ENCODE assay signal across 8 mouse cellular contexts in genomic region chr1:115684518-115685368, GRCm38 (mm10). TPM values are rescaled to one million over a fixed set of nuclear protein-coding genes. Genes with fewer than 3 reads are reported as not detected.
DNase-seq lines count a peak whose midpoint lies in the region; ATAC-seq lines count a peak whose summit lies in the region.
"Had no signal": no experiment of that assay in that cellular context is flagged by ENCODE, and none has a peak within 500 bp of the region (broad histone marks: within the 10 kb centered on the region; RNA-seq: fewer than 3 reads in every experiment).

TSS of gene Cntnap5a (plus strand) at chr1:115684756.

- no peaks in the 10 kb centered on the region for H3K36me3 ChIP-seq in neural tube, embryonic 12.5 days
- H3K36me3 ChIP-seq: embryonic facial prominence, embryonic 12.5 days had no signal

- peak within 1 kb of the TSS; percentile 45 for H3K9ac ChIP-seq in neural tube, embryonic 12.5 days
- H3K9ac ChIP-seq: embryonic facial prominence, embryonic 12.5 days had no signal

- peak within 1 kb of the TSS; percentile 55 for H3K4me2 ChIP-seq in neural tube, embryonic 12.5 days (replicated peaks)
- H3K4me2 ChIP-seq: embryonic facial prominence, embryonic 12.5 days had no signal

- H3K9me3 ChIP-seq in neural tube, embryonic 12.5 days = no peaks in the 10 kb centered on the region
- H3K9me3 ChIP-seq: embryonic facial prominence, embryonic 12.5 days had no signal

- intact Hi-C loops in left cerebral cortex, postnatal 36 days (cut with DNase I) = loop anchor here (5.0 kb wide), 1 partner anchor 1438 kb away; no protein-coding TSS in a partner anchor

- peak; percentile 25 to 47 for DNase-seq in adrenal gland, adult 18-20 months (ENCODE audit: low spot score in 2 of 2)
- peak; percentile 22 to 31 for DNase-seq in cerebellum, postnatal 36 days
- peak; percentile 65 for DNase-seq in gastrocnemius, postnatal 10 days
- peak; percentile 40 for DNase-seq in kidney, adult 18-20 months
- DNase-seq in left cerebral cortex, postnatal 36 days (ENCODE audit: low spot score in 2 of 2) = peak; percentile 63 to 64
- peak; percentile 54 for DNase-seq in urinary bladder, postnatal 14 days (ENCODE audit: low spot score)

- no peaks in the 10 kb centered on the region for H3K27me3 ChIP-seq in neural tube, embryonic 12.5 days (replicated peaks)
- H3K27me3 ChIP-seq: embryonic facial prominence, embryonic 12.5 days had no signal

- peak; percentile 76 for ATAC-seq in neural tube, embryonic 12.5 days (ENCODE audit: low FRiP score, low read depth)

- 10% methylated on average over 26 of the region's 26 CpGs for WGBS in neural tube, embryonic 12.5 days

- no peaks in the 10 kb centered on the region for H3K4me1 ChIP-seq in neural tube, embryonic 12.5 days
- H3K4me1 ChIP-seq: embryonic facial prominence, embryonic 12.5 days had no signal

- no peak within 1 kb of the TSS for H3K27ac ChIP-seq in neural tube, embryonic 12.5 days
- H3K27ac ChIP-seq: embryonic facial prominence, embryonic 12.5 days had no signal

- H3K4me3 ChIP-seq in neural tube, embryonic 12.5 days = peak within 1 kb of the TSS; percentile 36
- H3K4me3 ChIP-seq: embryonic facial prominence, embryonic 12.5 days had no signal

RNA-seq across cellular contexts. Expression of gene Cntnap5a, which starts in this region (rescaled TPM):
- total RNA-seq in adrenal gland, adult 18-20 months (2021) = 1 to 10 TPM; 5.3 to 6.2 TPM
- under 1 TPM; 0.02 to 0.05 TPM for total RNA-seq in gastrocnemius, postnatal 10 days (2021)
- 10 to 100 TPM; 25.8 to 35.4 TPM for total RNA-seq in left cerebral cortex, postnatal 36 days (2021)
- 0.52 and 0.86 TPM in 2 replicates for polyA plus RNA-seq in neural tube, embryonic 12.5 days (2016; fragmentation: Nextera tagmentation; extraction: Ambion mirVana)

Comparison
In these comparisons a context has a peak if more than half of its experiments do, and no peak if none do; other contexts are left out.
1. RNA of gene Cntnap5a (total RNA-seq): 25.8 to 35.4 TPM in left cerebral cortex, postnatal 36 days and 5.3 to 6.2 TPM in adrenal gland, adult 18-20 months; 0.02 to 0.05 TPM in gastrocnemius, postnatal 10 days; every median in the first group is over 4 times any median in the second.
2. Peak in DNase-seq in gastrocnemius, postnatal 10 days; RNA of the gene not detected or under 1 TPM.
3. Peak in ATAC-seq, H3K4me3 ChIP-seq, H3K9ac ChIP-seq and H3K4me2 ChIP-seq in neural tube, embryonic 12.5 days; RNA of the gene not detected or under 1 TPM.
4. Peak in every context shown above with its lines, with median percentiles within 50 percentile points of each other: DNase-seq.